Mouse (Mus musculus) spleen, postnatal 10 days (tissue): Measurements from ENCODE around the gene Hpse.

Source experiments
- DNase-seq, 2 experiments: peaks; one replicate each; pipeline ENCODE4 v3.0.0; 2021 to 2022; ENCODE audit warnings: low spot score in 2 of 2

The Hpse gene

GRCm38 (mm10) chr5:100697398-100697797 is 22.1 kb downstream of the Hpse start:
- DNase-seq, result no peak

DNA sequence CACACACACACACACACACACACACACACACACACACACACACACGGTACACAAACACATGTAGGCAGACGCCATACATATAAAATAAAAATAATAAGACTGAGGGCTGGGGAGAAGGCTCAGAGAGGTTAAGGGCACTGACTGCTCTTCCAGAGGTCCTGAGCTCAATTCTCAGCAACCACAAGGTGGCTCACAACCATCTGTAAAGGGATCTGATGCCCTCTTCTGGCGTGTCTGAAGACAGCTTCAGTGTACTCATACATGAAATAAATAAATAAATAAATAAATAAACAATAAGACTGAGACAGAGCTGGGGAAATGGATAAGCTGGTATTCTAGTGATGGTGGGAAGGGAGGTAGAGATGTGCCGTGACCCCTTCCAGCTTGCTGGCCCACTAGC is 33.9 kb downstream of the Hpse start:
- DNase-seq, result no peak

GRCm38 (mm10) chr5:100680542-100680933 is 39.0 kb downstream of the Hpse start:
- DNase-seq, result no peak

- DNase-seq, result peak in 1 of 2 experiments; percentile 40
These were observed 39.5 kb downstream of the Hpse start for GRCm38 (mm10) chr5:100679911-100680541.

DNA sequence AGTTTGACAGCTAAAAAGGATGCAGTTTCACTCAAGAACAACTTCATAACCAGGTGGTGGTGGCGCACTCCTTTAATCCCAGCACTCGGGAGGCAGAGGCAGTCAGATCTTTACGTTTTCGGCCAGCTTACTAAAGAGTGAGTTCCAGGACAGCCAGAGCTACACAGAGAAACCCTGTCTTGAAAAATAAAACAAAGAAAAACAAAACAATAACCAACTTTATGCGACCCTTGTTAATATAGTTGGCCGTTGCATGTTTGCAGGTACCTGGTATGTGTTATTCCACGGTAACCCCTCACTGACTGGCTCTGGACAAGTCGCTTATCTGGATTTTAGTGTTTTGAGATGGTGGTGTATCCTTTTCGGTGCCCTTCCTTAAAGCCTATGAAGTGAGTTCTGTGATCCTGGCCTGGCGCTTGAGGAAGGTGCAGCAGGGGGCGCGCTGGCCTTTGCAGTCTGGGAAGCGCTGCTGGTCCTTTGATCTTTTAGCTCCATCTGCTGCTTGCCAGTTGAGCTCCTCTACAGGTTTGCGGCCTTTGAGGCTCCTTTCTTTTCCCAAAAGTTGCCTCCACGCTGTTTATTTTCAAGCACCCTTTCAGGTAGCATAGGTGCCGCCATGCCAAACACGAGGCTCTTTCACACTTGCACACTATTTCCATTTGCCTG is 44.7 kb downstream of the Hpse start, which contains the start of gene Coq2:
Gene Coq2 (minus strand): TSS at position 430 of the 666 bp plus-strand sequence.
- DNase-seq, result peak; percentile 70 to 88

- peak; percentile 86 to 91 for DNase-seq
These were observed 45.6 kb downstream of the Hpse start for GRCm38 (mm10) chr5:100673745-100674486.

- DNase-seq, result no peak
These were observed 47.1 kb downstream of the Hpse start for GRCm38 (mm10) chr5:100672403-100672802.

- no peak for DNase-seq
These were observed 47.6 kb downstream of the Hpse start for GRCm38 (mm10) chr5:100671897-100672296.

GRCm38 (mm10) chr5:100671398-100671797 is 48.1 kb downstream of the Hpse start:
- peak in 1 of 2 experiments; percentile 74 for DNase-seq

DNA sequence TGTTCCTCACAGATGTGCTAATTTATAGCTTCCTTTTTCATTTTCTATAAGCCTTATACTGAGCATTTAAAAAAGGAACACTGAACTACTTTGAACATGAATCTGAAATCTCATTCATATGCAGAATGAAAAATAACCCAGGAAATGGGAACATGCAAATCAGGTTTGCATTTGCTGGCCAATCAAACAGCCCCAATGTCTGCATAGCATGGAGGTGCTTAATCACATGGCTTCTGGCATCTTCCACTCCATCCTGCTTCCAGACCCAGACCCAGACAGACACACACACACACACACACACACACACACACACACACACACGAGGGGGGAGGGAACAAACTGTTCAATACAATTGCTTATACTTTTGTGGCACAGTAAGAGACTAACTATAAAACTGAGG is 52.6 kb downstream of the Hpse start:
- no peak for DNase-seq

DNA sequence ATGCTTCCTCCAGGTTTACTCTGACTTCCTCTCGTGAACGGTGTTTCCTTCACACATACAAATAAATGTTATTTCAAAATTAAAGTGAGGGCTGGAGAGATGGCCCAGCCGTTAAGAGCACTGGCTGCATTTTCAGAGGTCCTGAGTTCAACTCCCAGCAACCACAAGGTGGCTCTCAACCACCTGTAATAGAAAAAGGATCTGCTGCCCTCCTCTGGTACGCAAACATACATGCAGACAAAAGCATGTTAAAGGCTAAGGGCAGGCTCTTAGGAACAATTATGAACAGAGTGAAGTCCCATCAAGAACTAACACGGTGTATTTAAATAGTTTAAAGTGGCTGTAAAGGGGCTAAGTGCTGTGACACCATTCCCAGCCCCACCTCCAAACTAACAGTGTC is 55.7 kb downstream of the Hpse start:
- peak in 1 of 2 experiments; percentile 70 for DNase-seq

- peak in 1 of 2 experiments; percentile 43 for DNase-seq
These were observed 56.5 kb downstream of the Hpse start for GRCm38 (mm10) chr5:100663011-100663410.

GRCm38 (mm10) chr5:100658460-100658859 is 61.1 kb downstream of the Hpse start:
- DNase-seq, result peak in 1 of 2 experiments; percentile 53

GRCm38 (mm10) chr5:100656352-100656751 is 63.2 kb downstream of the Hpse start:
- DNase-seq, result no peak

DNA sequence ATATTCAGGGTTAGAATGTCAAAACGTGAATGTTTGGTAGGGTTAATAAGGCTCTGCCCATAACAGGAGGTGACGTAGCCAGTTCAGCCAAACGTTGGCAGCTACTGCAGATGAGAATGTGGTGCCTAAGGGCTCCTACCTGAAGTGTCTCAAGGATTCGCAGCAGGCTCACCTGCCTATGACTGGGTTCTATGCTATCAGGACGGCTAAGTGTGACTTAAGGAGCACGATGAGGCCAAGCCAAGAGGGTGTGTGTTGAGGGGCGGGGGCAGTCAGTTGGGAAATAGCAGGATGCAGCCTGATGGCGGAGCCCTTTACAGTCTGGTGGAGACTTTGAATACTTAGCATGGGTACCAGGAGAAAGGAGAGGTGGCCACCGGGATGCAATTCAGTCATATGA is 67.2 kb downstream of the Hpse start:
- DNase-seq, result no peak

DNA sequence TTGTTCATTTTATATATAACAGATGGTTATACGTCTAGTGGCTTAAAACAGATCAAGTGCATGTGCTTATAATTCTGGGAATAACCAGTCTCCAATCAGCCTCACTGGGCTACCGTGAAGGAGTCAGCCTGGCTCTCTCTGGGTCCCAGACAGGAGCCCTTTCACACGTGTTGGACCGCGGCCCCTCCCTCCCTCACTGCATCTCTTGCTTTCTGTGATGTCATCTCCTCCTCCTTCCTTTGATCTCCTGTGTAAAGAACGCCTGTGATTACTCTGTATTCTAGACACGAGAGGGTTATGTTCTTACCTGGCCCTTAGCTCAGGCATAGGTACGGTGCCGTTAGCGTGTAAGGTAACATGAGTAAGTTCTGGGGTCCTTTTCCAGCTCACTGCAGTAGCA is 68.0 kb downstream of the Hpse start:
- no peak for DNase-seq

DNA sequence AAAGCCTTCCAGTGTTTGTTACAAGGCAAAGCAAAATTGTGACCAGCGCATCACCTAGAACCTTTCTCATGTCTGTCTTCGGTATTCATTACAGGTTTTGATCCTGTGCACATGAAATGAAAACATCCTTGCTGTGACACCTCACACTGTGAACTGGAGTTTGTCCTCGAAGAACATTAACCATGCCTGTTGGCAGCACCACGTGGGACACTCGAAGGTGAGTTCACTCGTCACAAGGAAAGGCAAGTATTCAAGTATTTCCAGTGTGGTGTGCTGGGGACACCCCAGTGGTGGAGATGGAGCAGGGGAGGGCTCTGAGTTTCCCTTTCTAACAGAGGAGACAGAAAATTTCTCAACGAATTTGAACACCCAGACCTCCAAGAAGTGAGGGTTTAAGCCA is 68.5 kb downstream of the Hpse start:
- DNase-seq, result no peak

DNA sequence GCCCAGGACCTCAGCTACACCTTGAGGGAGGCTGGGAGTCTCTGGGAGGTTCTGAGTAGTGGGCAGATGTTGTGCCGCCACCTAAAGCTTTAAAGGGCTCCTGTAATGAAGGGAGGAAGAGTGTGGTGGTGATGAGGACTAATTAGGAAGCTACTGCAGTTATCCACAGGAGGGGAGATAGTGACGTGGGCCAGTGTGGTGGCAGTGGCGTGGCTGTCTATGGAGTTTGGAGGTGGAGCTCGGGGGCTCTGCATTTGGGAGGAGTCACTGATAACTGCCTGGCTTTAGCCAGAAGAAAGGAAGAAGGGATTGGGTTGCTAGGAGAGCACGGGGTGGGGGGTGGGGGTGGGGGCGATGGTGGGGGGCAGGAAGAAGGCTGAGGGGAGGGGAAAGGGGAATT is 71.0 kb downstream of the Hpse start:
- DNase-seq, result no peak

DNA sequence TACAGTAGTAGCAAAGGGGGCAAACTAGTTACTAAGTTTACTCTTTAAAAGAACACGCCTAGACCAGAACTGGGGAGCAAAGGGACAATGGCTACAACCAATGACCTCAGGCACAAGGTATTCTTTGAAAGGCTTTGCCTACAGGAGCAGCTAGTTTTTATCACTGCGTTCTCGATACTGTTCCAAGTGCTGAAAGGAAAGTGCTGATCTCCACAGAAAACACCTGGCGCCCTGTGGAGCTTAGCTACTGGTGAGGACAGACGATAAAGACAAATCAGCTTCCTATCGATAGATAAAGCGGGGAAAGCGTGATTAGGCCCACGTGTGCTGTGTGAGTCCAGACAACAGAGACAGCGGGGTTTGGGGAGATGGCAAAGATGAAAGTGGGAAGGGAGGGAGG is 71.5 kb downstream of the Hpse start:
- no peak for DNase-seq

DNA sequence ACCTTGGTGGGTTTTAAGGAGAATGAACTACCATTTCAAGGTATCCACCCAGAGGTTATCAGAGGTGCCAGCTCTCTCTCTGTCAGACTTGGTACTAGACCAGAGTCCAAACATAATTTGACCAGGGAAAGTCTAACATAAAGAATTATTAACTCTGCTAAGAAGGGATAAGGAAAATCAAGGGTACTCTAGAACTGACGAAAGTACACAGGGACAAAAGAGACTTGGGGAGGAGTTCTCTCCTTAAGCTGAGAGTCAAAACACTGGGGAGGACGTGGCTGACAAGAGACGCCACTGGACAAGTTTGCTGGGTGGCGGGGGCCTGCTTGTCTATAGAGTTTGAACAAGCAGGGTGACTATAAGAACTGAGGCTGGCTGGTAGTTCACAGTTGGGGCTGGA is 73.0 kb downstream of the Hpse start:
- no peak for DNase-seq

DNA sequence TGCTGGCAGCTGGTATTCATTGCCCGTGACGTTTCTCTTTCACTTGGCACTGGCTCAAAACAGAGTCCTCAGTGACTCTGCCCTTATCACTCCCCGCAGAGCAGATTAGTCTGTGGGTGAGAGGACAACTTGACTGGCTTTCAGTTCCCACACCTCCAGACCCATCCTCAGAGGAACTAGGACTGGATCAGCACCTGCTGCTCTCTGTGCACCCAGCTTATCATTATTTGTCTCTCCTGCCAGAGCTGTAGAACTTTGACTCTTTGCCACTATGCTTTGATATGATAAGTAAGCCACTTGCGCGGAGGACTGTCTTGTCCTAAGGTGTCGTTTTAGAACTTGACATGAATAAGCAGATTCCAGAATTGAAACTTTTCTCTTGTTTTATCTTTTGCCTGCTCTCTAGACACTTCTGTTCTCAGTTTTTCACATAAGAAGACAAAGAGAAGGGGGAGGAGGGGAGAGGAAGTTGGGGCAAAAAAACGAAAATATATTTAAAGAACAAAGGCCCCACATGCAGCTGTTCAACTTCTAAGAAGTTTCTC is 75.5 kb downstream of the Hpse start:
- peak; percentile 49 to 65 for DNase-seq

GRCm38 (mm10) chr5:100643253-100643990 is 76.1 kb downstream of the Hpse start:
- peak in 1 of 2 experiments; percentile 53 for DNase-seq
